Mouse (Mus musculus) kidney, embryonic 15.5 days (tissue): Measurements from ENCODE around the gene Lhcgr. TPM values are rescaled to one million over a fixed set of nuclear protein-coding genes. Genes with fewer than 3 reads are reported as not detected.
"Not testable (repeated sequence)": the region's sequence is repeated elsewhere in the genome, so short reads cannot be mapped to it uniquely, and the experiment has no call there.

Experiments used
- ATAC-seq: fragments of 200-750 bp; cut with Nextera tagmentation; replicated peaks from 2 replicates; pipeline ENCODE4 v1.8.0; 2017; ENCODE audit warnings: moderate TSS enrichment; ENCODE audit not compliant: low FRiP score
- H3K27ac ChIP-seq: fragments of 300-500 bp; sonication (generic); 2 replicates; pipeline ENCODE4 v1.5.1; 2015; ENCODE audit warnings: mild to moderate bottlenecking, inconsistent platforms
- H3K27me3 ChIP-seq: fragments of 300-500 bp; sonication (generic); 2 replicates; pipeline ENCODE4 v1.6.1; 2015; ENCODE audit warnings: inconsistent platforms
- H3K36me3 ChIP-seq: fragments of 300-500 bp; sonication (generic); 2 replicates; pipeline ENCODE4 v1.6.1; 2015; ENCODE audit warnings: inconsistent platforms
- H3K4me1 ChIP-seq: fragments of 300-500 bp; sonication (generic); 2 replicates; pipeline ENCODE4 v1.6.1; 2015; ENCODE audit warnings: inconsistent platforms
- H3K4me2 ChIP-seq: fragments of 300-500 bp; sonication (generic); 2 replicates; pipeline ENCODE4 v1.6.1; 2015; ENCODE audit warnings: moderate library complexity, mild to moderate bottlenecking, inconsistent platforms
- H3K4me3 ChIP-seq: fragments of 300-500 bp; sonication (generic); replicated peaks from 2 replicates; pipeline ENCODE4 v1.5.1; 2015; ENCODE audit warnings: mild to moderate bottlenecking, inconsistent platforms
- H3K9ac ChIP-seq: fragments of 300-500 bp; sonication (generic); 2 replicates; pipeline ENCODE4 v1.6.1; 2015; ENCODE audit warnings: mild to moderate bottlenecking, inconsistent platforms
- H3K9me3 ChIP-seq: fragments of 300-500 bp; sonication (generic); replicated peaks from 2 replicates; pipeline ENCODE4 v1.6.1; 2016; ENCODE audit warnings: inconsistent platforms
- WGBS: fragments of 180-500 bp; shearing (Covaris S2); methylation state at CpG from one replicate; pipeline ENCODE4 v1.1.7; 2015; ENCODE audit warnings: mixed read lengths; 5-methylcytosine and 5-hydroxymethylcytosine counted together
- polyA plus RNA-seq: library from polyadenylated mRNA; unstranded; fragments of >200 nt; fragmentation: Nextera tagmentation; extraction: Ambion mirVana; gene quantifications from 2 replicates; pipeline ENCODE4 v1.2.1, GENCODE M21; 2015

Lhcgr gene
- 0.18 and 0.49 TPM in 2 replicates for polyA plus RNA-seq

DNA sequence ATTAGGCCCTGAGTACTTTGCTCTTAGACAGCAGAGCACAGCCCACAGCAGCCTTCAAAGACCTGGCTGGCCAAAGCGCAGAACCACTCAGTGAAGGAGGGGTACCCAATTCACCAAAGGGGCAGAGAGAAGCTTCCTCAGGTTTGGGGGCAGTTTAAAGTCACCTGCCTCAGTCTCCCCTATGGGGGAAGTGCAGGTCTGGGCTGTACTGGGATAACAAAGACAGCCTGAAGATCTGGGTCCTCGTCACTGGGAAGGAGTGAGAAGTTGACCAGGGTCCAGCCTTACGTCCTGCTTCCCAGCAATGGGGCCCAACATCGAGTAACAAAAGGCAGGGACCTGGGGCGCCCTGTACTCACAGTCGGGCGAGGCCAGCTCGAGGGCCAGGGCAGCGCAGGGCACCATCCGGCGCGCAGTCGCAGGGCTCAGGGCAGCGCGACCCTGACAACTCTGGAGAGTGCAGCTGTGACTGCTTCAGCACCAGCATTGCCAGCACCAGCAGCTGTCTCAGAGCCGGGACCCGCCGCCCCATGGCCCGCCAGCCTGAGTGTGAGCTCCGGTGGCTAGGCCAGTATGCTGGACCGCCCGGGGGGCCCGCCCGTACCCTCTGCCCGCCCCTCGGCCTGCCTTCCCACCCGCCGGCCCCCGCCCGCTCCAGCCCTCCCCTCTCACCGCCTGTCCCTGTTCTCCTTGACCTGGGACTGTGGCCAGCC lies at the start of gene Lhcgr:
Gene Lhcgr, minus strand, starts transcription at position 551 of the 713 bp plus-strand sequence.
- Histone ChIP-seq H3K4me1 (peaks cover 10% of the 10 kb centered on the region), H3K4me3 (peak within 1 kb of the TSS; percentile 23), H3K27ac (no peak within 1 kb of the TSS), H3K4me2 (peak within 1 kb of the TSS; percentile 59), H3K9ac (0 out of 2 replicates have a peak within 1 kb of the TSS, but pooled peaks have one; percentile 14), H3K9me3 (no peaks in the 10 kb centered on the region), H3K27me3 (peaks cover 13% of the 10 kb centered on the region; the same call in 1 of the 2 replicates), H3K36me3 (no peaks in the 10 kb centered on the region)
- peak; percentile 83 for ATAC-seq
- WGBS, result 21% methylated on average over 31 of the region's 31 CpGs

GRCm38 (mm10) chr17:88817601-88818000 lies 25.8 kb upstream of the Lhcgr start:
- no peak for ATAC-seq
- WGBS, result 45% methylated on average over 2 of the region's 2 CpGs

GRCm38 (mm10) chr17:88812943-88813342 lies 21.2 kb upstream of the Lhcgr start:
- H3K27me3 ChIP-seq, H3K4me1 ChIP-seq, H3K36me3 ChIP-seq, H3K4me2 ChIP-seq, H3K27ac ChIP-seq, H3K9ac ChIP-seq, ATAC-seq, H3K9me3 ChIP-seq, H3K4me3 ChIP-seq: not testable (repeated sequence)
- WGBS, result 94% methylated on average over 3 of the region's 3 CpGs

More at GRCm38 (mm10) chr17:88817601-88818000, 25.8 kb upstream of the Lhcgr start:
- Histone ChIP-seq H3K27ac (no peak overlapping the region), H3K27me3 (no peaks in the 10 kb centered on the region), H3K4me1 (no peaks in the 10 kb centered on the region), H3K9ac (no peak overlapping the region), H3K4me2 (no peak overlapping the region), H3K9me3 (no peaks in the 10 kb centered on the region), H3K4me3 (no peak overlapping the region), H3K36me3 (no peaks in the 10 kb centered on the region)

- WGBS, result 88% methylated on average over 5 of the region's 5 CpGs
- no peaks in the 10 kb centered on the region for H3K27me3 ChIP-seq
- ATAC-seq, result no peak
- H3K36me3 ChIP-seq, result no peaks in the 10 kb centered on the region
- H3K4me2 ChIP-seq, result no peak overlapping the region
- H3K4me1 ChIP-seq, result no peaks in the 10 kb centered on the region
- H3K9me3 ChIP-seq, result no peaks in the 10 kb centered on the region
- H3K27ac ChIP-seq, result no peak overlapping the region
- H3K9ac ChIP-seq, result no peak overlapping the region
- H3K4me3 ChIP-seq, result no peak overlapping the region
Measured at GRCm38 (mm10) chr17:88810807-88811206, 19.0 kb upstream of the Lhcgr start.

DNA sequence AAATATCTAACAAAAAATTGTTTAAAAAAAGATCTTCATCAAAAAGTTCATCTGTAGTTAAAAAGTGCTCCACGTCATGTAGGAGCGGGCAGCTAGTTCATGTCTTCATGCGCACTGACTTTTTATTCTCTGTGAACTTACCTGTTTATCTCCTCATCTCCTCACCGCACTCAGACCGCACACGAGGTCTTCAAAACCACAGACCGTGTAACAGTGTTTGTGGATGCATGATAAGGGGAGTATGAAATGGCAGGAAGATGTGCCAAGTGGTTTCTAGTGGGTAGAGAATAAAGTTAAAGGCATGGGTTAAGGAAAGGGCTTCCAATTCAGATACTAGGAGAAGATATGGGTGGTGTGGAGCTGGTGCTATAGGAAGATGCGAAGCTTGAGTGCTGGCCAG lies 14.6 kb upstream of the Lhcgr start:
- Histone ChIP-seq H3K4me3 (no peak overlapping the region), H3K4me2 (no peak overlapping the region), H3K27me3 (no peaks in the 10 kb centered on the region), H3K4me1 (no peaks in the 10 kb centered on the region), H3K9me3 (no peaks in the 10 kb centered on the region), H3K9ac (no peak overlapping the region), H3K36me3 (no peaks in the 10 kb centered on the region), H3K27ac (no peak overlapping the region)
- ATAC-seq, result no peak
- WGBS, result 83% methylated on average over 8 of the region's 8 CpGs

DNA sequence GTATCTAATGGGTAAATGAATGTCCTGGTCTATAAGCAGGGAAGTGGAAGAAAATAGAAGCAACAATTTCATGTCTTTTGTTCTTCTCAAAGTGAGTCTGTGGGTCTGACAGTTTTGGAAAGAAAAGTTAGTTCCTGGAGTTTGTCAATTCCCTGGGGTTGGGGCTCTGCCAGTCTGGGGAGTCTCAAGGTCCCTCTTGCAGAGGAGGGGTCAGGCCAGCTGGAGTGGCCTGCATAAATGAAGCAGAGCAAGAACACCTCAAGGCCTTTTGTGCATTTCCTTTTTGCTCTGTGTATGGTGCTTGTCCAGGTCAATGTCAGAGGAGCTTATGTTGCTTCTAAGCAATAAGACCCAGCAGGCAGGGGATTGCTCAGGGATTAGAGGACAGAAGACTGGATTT lies 11.7 kb upstream of the Lhcgr start:
- no peak for ATAC-seq
- H3K27ac ChIP-seq, result no peak overlapping the region
- no peak overlapping the region for H3K9ac ChIP-seq
- no peak overlapping the region for H3K4me3 ChIP-seq
- no peaks in the 10 kb centered on the region for H3K36me3 ChIP-seq
- no peaks in the 10 kb centered on the region for H3K4me1 ChIP-seq
- H3K27me3 ChIP-seq, result no peaks in the 10 kb centered on the region
- H3K9me3 ChIP-seq, result no peaks in the 10 kb centered on the region
- no peak overlapping the region for H3K4me2 ChIP-seq

- no peaks in the 10 kb centered on the region for H3K9me3 ChIP-seq
- H3K4me1 ChIP-seq, result peaks cover 10% of the 10 kb centered on the region
- H3K9ac ChIP-seq, result no peak overlapping the region
- ATAC-seq, result no peak
- H3K27ac ChIP-seq, result no peak overlapping the region
- H3K4me3 ChIP-seq, result no peak overlapping the region
- H3K4me2 ChIP-seq, result no peak overlapping the region
- WGBS, result 61% methylated on average over 2 of the region's 2 CpGs
- peaks cover 13% of the 10 kb centered on the region; the same call in 1 of the 2 replicates for H3K27me3 ChIP-seq
- no peaks in the 10 kb centered on the region for H3K36me3 ChIP-seq
Measured at GRCm38 (mm10) chr17:88790680-88791079, 1.1 kb downstream of the Lhcgr start.

GRCm38 (mm10) chr17:88788392-88788791 lies 3.4 kb downstream of the Lhcgr start:
- Histone ChIP-seq H3K4me3 (no peak overlapping the region), H3K27ac (no peak overlapping the region), H3K4me1 (peaks cover 10% of the 10 kb centered on the region), H3K27me3 (peaks cover 13% of the 10 kb centered on the region; the same call in 1 of the 2 replicates), H3K9me3 (no peaks in the 10 kb centered on the region), H3K4me2 (no peak overlapping the region), H3K9ac (no peak overlapping the region), H3K36me3 (no peaks in the 10 kb centered on the region)
- WGBS, result 86% methylated on average over 2 of the region's 2 CpGs
- no peak for ATAC-seq

GRCm38 (mm10) chr17:88786881-88787280 lies 4.9 kb downstream of the Lhcgr start:
- Histone ChIP-seq H3K27me3 (peaks cover 11% of the 10 kb centered on the region; the same call in 1 of the 2 replicates), H3K4me3 (no peak overlapping the region), H3K4me1 (peaks cover 9% of the 10 kb centered on the region), H3K36me3 (no peaks in the 10 kb centered on the region), H3K9me3 (no peaks in the 10 kb centered on the region), H3K9ac (no peak overlapping the region), H3K27ac (no peak overlapping the region), H3K4me2 (no peak overlapping the region)
- WGBS, result 70% methylated on average over 6 of the region's 6 CpGs
- no peak for ATAC-seq

- H3K27ac ChIP-seq, result no peak overlapping the region
- no peaks in the 10 kb centered on the region for H3K36me3 ChIP-seq
- H3K4me3 ChIP-seq, result no peak overlapping the region
- no peak overlapping the region for H3K4me2 ChIP-seq
- H3K9me3 ChIP-seq, result no peaks in the 10 kb centered on the region
- no peak for ATAC-seq
- 87% methylated on average over 4 of the region's 4 CpGs for WGBS
- H3K27me3 ChIP-seq, result peaks cover 8% of the 10 kb centered on the region; the same call in 1 of the 2 replicates
- peaks cover 4% of the 10 kb centered on the region for H3K4me1 ChIP-seq
- no peak overlapping the region for H3K9ac ChIP-seq
Measured at GRCm38 (mm10) chr17:88786385-88786784, 5.4 kb downstream of the Lhcgr start.

- no peaks in the 10 kb centered on the region for H3K9me3 ChIP-seq
- no peak overlapping the region for H3K4me3 ChIP-seq
- H3K36me3 ChIP-seq, result no peaks in the 10 kb centered on the region
- H3K27ac ChIP-seq, result no peak overlapping the region
- no peak overlapping the region for H3K9ac ChIP-seq
- WGBS, result 39% methylated on average over 3 of the region's 3 CpGs
- peaks cover 6% of the 10 kb centered on the region for H3K4me1 ChIP-seq
- H3K27me3 ChIP-seq, result no peaks in the 10 kb centered on the region
- no peak for ATAC-seq
- H3K4me2 ChIP-seq, result no peak overlapping the region
Measured at GRCm38 (mm10) chr17:88779148-88779547, 12.6 kb downstream of the Lhcgr start.

DNA sequence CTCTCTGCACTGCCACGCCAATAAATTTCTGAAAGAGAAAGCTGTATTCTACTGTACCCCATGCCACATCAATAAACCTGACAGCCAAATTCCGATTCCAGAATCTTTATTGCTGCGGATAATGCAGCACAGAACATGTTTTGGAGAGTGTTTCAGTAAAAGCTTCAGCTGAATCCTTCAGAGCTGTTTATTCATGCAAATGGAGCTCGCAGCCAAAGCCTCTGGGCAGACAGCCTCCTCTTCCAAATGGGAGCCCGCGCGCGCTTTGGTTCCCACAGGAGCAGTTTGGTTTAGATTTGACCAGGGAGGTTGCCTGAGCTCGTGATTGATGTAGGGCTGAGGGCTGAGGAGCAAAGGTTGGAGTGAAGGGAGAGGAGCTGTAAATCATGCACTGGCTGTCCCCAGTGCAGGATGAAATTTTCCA lies 17.7 kb downstream of the Lhcgr start:
- peak overlapping the region; percentile 22; the same call in 1 of the 2 replicates for H3K27ac ChIP-seq
- no peaks in the 10 kb centered on the region for H3K27me3 ChIP-seq
- H3K36me3 ChIP-seq, result no peaks in the 10 kb centered on the region
- 10% methylated on average over 9 of the region's 9 CpGs for WGBS
- no peak overlapping the region for H3K9ac ChIP-seq
- no peaks in the 10 kb centered on the region for H3K9me3 ChIP-seq
- peak overlapping the region; percentile 21; the same call in 1 of the 2 replicates for H3K4me2 ChIP-seq
- H3K4me1 ChIP-seq, result peaks cover 15% of the 10 kb centered on the region
- no peak overlapping the region for H3K4me3 ChIP-seq
- ATAC-seq, result peak; percentile 77
